Mouse (Mus musculus) heart, adult 8-10 months (tissue): ENCODE measurements around the gene Rps6kc1. TPM values are rescaled to one million over a fixed set of nuclear protein-coding genes. Genes with fewer than 3 reads are reported as not detected.
A peak's percentile ranks its signal among the peaks of the same experiment; 100 is the strongest.

ENCODE experiments used
- DNase-seq: peaks from one replicate; pipeline ENCODE4 v3.0.0; 2022; ENCODE audit warnings: low spot score
- total RNA-seq, 4 experiments: library from RNA; stranded (reverse); gene quantifications; 2 replicates each; pipeline ENCODE4 v1.2.4; 2022

The Rps6kc1 gene
- total RNA-seq, 4 experiments from 2014 or later: 14.2 to 18.5 (median 17.0) TPM

GRCm38 (mm10) chr1:190901082-190901481 lies 10.5 kb downstream of the Rps6kc1 start:
- DNase-seq: no peak

GRCm38 (mm10) chr1:190898899-190899575 lies 12.5 kb downstream of the Rps6kc1 start:
- no peak for DNase-seq

GRCm38 (mm10) chr1:190898186-190898585 lies 13.4 kb downstream of the Rps6kc1 start:
- no peak for DNase-seq

GRCm38 (mm10) chr1:190893559-190894167 lies 17.9 kb downstream of the Rps6kc1 start:
- no peak for DNase-seq

GRCm38 (mm10) chr1:190888646-190889045 lies 22.9 kb downstream of the Rps6kc1 start:
- no peak for DNase-seq

- DNase-seq: no peak
Observed at GRCm38 (mm10) chr1:190888031-190888430, 23.5 kb downstream of the Rps6kc1 start.

- DNase-seq: no peak
Observed at GRCm38 (mm10) chr1:190886014-190886413, 25.6 kb downstream of the Rps6kc1 start.

- peak; percentile 62 for DNase-seq
Observed at GRCm38 (mm10) chr1:190881422-190881821, 30.1 kb downstream of the Rps6kc1 start.

GRCm38 (mm10) chr1:190880638-190881037 lies 30.9 kb downstream of the Rps6kc1 start:
- no peak for DNase-seq

- DNase-seq: no peak
Observed at GRCm38 (mm10) chr1:190875751-190876150, 35.8 kb downstream of the Rps6kc1 start.

GRCm38 (mm10) chr1:190875089-190875488 lies 36.5 kb downstream of the Rps6kc1 start:
- no peak for DNase-seq

- DNase-seq: no peak
Observed at GRCm38 (mm10) chr1:190871068-190871467, 40.5 kb downstream of the Rps6kc1 start.

GRCm38 (mm10) chr1:190869996-190870395 lies 41.6 kb downstream of the Rps6kc1 start:
- no peak for DNase-seq

- no peak for DNase-seq
Observed at GRCm38 (mm10) chr1:190868790-190869189, 42.8 kb downstream of the Rps6kc1 start.

GRCm38 (mm10) chr1:190861626-190862025 lies 49.9 kb downstream of the Rps6kc1 start:
- no peak for DNase-seq

- DNase-seq: no peak
Observed at GRCm38 (mm10) chr1:190854465-190854864, 57.1 kb downstream of the Rps6kc1 start.

- no peak for DNase-seq
Observed at GRCm38 (mm10) chr1:190849162-190849865, 62.3 kb downstream of the Rps6kc1 start.

GRCm38 (mm10) chr1:190848676-190849075 lies 62.9 kb downstream of the Rps6kc1 start:
- DNase-seq: no peak

- DNase-seq: no peak
Observed at GRCm38 (mm10) chr1:190846956-190847355, 64.6 kb downstream of the Rps6kc1 start.

GRCm38 (mm10) chr1:190846074-190846730 lies 65.4 kb downstream of the Rps6kc1 start:
- DNase-seq: no peak

- no peak for DNase-seq
Observed at GRCm38 (mm10) chr1:190845419-190845818, 66.2 kb downstream of the Rps6kc1 start.

- DNase-seq: no peak
Observed at GRCm38 (mm10) chr1:190844356-190844755, 67.2 kb downstream of the Rps6kc1 start.
